9 mouse cellular contexts compared by ENCODE assay signal in genomic region chr9:116375658-116376357, GRCm38 (mm10).
DNase-seq lines count a peak whose midpoint lies in the region; ATAC-seq and TF ChIP-seq lines count a peak whose summit lies in the region.
"Had no signal": no experiment of that assay in that cellular context is flagged by ENCODE, and none has a peak within 500 bp of the region (broad histone marks: within the 10 kb centered on the region; RNA-seq: fewer than 3 reads in every experiment).

No protein-coding gene starts in this region.

- H3K4me3 ChIP-seq in intestine, embryonic 14.5 days (ENCODE audit: low read depth, low read length) = no peak overlapping the region
- H3K4me3 ChIP-seq in intestine, postnatal 0 days (ENCODE audit: low read depth, low read length) = no peak overlapping the region
- H3K4me3 ChIP-seq in limb, embryonic 15.5 days = no peak overlapping the region
- no peak overlapping the region for H3K4me3 ChIP-seq in olfactory bulb, adult 2 months (ENCODE audit: insufficient read depth, low read depth, low read length)

- peaks cover 4% of the 10 kb centered on the region; the same call in 1 of the 2 replicates for H3K4me1 ChIP-seq in intestine, embryonic 14.5 days (replicated peaks; ENCODE audit: control insufficient read depth, insufficient read depth, low read length)
- H3K4me1 ChIP-seq in intestine, postnatal 0 days (replicated peaks; ENCODE audit: control insufficient read depth, insufficient read depth, low read length) = no peaks in the 10 kb centered on the region
- H3K4me1 ChIP-seq in limb, embryonic 15.5 days = peaks cover 15% of the 10 kb centered on the region
- H3K4me1 ChIP-seq in olfactory bulb, adult 2 months (ENCODE audit: control insufficient read depth, insufficient read depth, low read length) = peaks cover 6% of the 10 kb centered on the region; the same call in 1 of the 2 replicates

- no peak for ATAC-seq in intestine, embryonic 14.5 days (replicated peaks; ENCODE audit: low FRiP score, low TSS enrichment, low read depth)
- no peak for ATAC-seq in intestine, postnatal 0 days
- ATAC-seq in limb, embryonic 15.5 days (ENCODE audit: insufficient number of reproducible peaks, low FRiP score, low TSS enrichment, low read depth) = peak; percentile 86
- no peak for ATAC-seq in inflammation-experienced regulatory T-cells, adult 6 months

- no peak for DNase-seq in intestine, embryonic 14.5 days (ENCODE audit: low spot score)
- DNase-seq in c-Kit-positive CD71-negative TER-119-negative erythroid progenitor cells, embryonic 14.5 days (ENCODE audit: low read depth) = peak; percentile 46
- peak; percentile 67 to 77 for DNase-seq in gastrocnemius, adult 8-10 months (ENCODE audit: low spot score in 2 of 2)
- peak; percentile 84 for DNase-seq in kidney, postnatal 10 days

- H3K27ac ChIP-seq in intestine, embryonic 14.5 days (ENCODE audit: low read depth) = 0 out of 2 replicates have a peak overlapping the region, but pooled peaks have one; percentile 33
- H3K27ac ChIP-seq in intestine, postnatal 0 days (ENCODE audit: low read depth, low read length) = no peak overlapping the region
- peak overlapping the region; percentile 84 for H3K27ac ChIP-seq in limb, embryonic 15.5 days
- peak overlapping the region; percentile 38; the same call in 1 of the 2 replicates for H3K27ac ChIP-seq in olfactory bulb, adult 2 months (ENCODE audit: insufficient read depth, low read depth, low read length)

- no peak overlapping the region for H3K9ac ChIP-seq in intestine, embryonic 14.5 days (ENCODE audit: low read length)
- H3K9ac ChIP-seq in intestine, postnatal 0 days (ENCODE audit: low read depth, low read length) = no peak overlapping the region
- no peak overlapping the region for H3K9ac ChIP-seq in limb, embryonic 15.5 days

- no peaks in the 10 kb centered on the region for H3K27me3 ChIP-seq in intestine, embryonic 14.5 days (replicated peaks; ENCODE audit: control insufficient read depth, insufficient read depth, low read length)
- no peaks in the 10 kb centered on the region for H3K27me3 ChIP-seq in intestine, postnatal 0 days (replicated peaks; ENCODE audit: control insufficient read depth, insufficient read depth, low read length)
- no peaks in the 10 kb centered on the region for H3K27me3 ChIP-seq in limb, embryonic 15.5 days

- no peak overlapping the region for H3K4me2 ChIP-seq in intestine, embryonic 14.5 days (ENCODE audit: low read length)
- no peak overlapping the region for H3K4me2 ChIP-seq in intestine, postnatal 0 days (replicated peaks; ENCODE audit: low read depth)
- H3K4me2 ChIP-seq in limb, embryonic 15.5 days = 0 out of 2 replicates have a peak overlapping the region, but pooled peaks have one; percentile 4

- H3K36me3 ChIP-seq in intestine, embryonic 14.5 days (ENCODE audit: control insufficient read depth, insufficient read depth, low read length) = no peaks in the 10 kb centered on the region
- H3K36me3 ChIP-seq in intestine, postnatal 0 days (ENCODE audit: control insufficient read depth, insufficient read depth) = no peaks in the 10 kb centered on the region
- H3K36me3 ChIP-seq in limb, embryonic 15.5 days = no peaks in the 10 kb centered on the region
- H3K36me3 ChIP-seq: G1E had no signal

- H3K9me3 ChIP-seq in intestine, embryonic 14.5 days (ENCODE audit: control insufficient read depth, low read length) = no peaks in the 10 kb centered on the region
- no peaks in the 10 kb centered on the region for H3K9me3 ChIP-seq in intestine, postnatal 0 days (ENCODE audit: control insufficient read depth)
- H3K9me3 ChIP-seq in limb, embryonic 15.5 days = no peaks in the 10 kb centered on the region

- no peak for TF ChIP-seq POLR2A in olfactory bulb, adult 2 months (IDR thresholded peaks at IDR 0.05; ENCODE audit: insufficient read depth, low read depth, low read length)

- 66% methylated on average over 12 of the region's 12 CpGs for WGBS in intestine, embryonic 14.5 days
- 56% methylated on average over 12 of the region's 12 CpGs for WGBS in intestine, postnatal 0 days
- WGBS in limb, embryonic 15.5 days = 27% methylated on average over 12 of the region's 12 CpGs
- 42% methylated on average over 12 of the region's 12 CpGs for WGBS in olfactory bulb, adult 2 months

- TF ChIP-seq CTCF in intestine, postnatal 0 days (IDR thresholded peaks at IDR 0.05; ENCODE audit: low read depth) = no peak
- TF ChIP-seq CTCF in olfactory bulb, adult 2 months (IDR thresholded peaks at IDR 0.05; ENCODE audit: insufficient read depth, low read depth, low read length) = no peak
